Mouse (Mus musculus) right cerebral cortex, postnatal 10 days (tissue): Measurements from ENCODE around the gene Zfp64.
A peak's percentile ranks its signal among the peaks of the same experiment; 100 is the strongest.
"Not testable (repeated sequence)": the region's sequence is repeated elsewhere in the genome, so short reads cannot be mapped to it uniquely, and the experiment has no call there.

Experiments
- DNase-seq, 2 experiments: peaks; one replicate each; pipeline ENCODE4 v3.0.0; 2021; ENCODE audit warnings: low spot score in 2 of 2

Zfp64 gene

GRCm38 (mm10) chr2:168895531-168895930, 59.9 kb downstream of the Zfp64 start:
- no peak for DNase-seq

- DNase-seq: no peak
Observed at GRCm38 (mm10) chr2:168894738-168895137, 60.6 kb downstream of the Zfp64 start.

GRCm38 (mm10) chr2:168892057-168892456, 63.3 kb downstream of the Zfp64 start:
- DNase-seq: no peak

GRCm38 (mm10) chr2:168884641-168885040, 70.7 kb downstream of the Zfp64 start:
- DNase-seq: no peak

GRCm38 (mm10) chr2:168882997-168883396, 72.4 kb downstream of the Zfp64 start:
- DNase-seq: no peak

GRCm38 (mm10) chr2:168881927-168882326, 73.5 kb downstream of the Zfp64 start:
- no peak for DNase-seq

GRCm38 (mm10) chr2:168879573-168879972, 75.8 kb downstream of the Zfp64 start:
- DNase-seq: no peak

GRCm38 (mm10) chr2:168878708-168879107, 76.7 kb downstream of the Zfp64 start:
- no peak for DNase-seq

GRCm38 (mm10) chr2:168878158-168878557, 77.2 kb downstream of the Zfp64 start:
- no peak for DNase-seq

- DNase-seq: no peak
Observed at GRCm38 (mm10) chr2:168876631-168877030, 78.8 kb downstream of the Zfp64 start.

GRCm38 (mm10) chr2:168874498-168874897, 80.9 kb downstream of the Zfp64 start:
- peak; percentile 43 to 48 for DNase-seq

- DNase-seq: no peak
Observed at GRCm38 (mm10) chr2:168871767-168872511, 83.4 kb downstream of the Zfp64 start.

- no peak for DNase-seq
Observed at GRCm38 (mm10) chr2:168870480-168870879, 84.9 kb downstream of the Zfp64 start.

GRCm38 (mm10) chr2:168866942-168867341, 88.4 kb downstream of the Zfp64 start:
- DNase-seq: no peak

- no peak for DNase-seq
Observed at GRCm38 (mm10) chr2:168866436-168866835, 89.0 kb downstream of the Zfp64 start.

GRCm38 (mm10) chr2:168864905-168865304, 90.5 kb downstream of the Zfp64 start:
- DNase-seq: no peak

GRCm38 (mm10) chr2:168862694-168863093, 92.7 kb downstream of the Zfp64 start:
- DNase-seq: no peak

- no peak for DNase-seq
Observed at GRCm38 (mm10) chr2:168860922-168861740, 94.3 kb downstream of the Zfp64 start.

- no peak for DNase-seq
Observed at GRCm38 (mm10) chr2:168860032-168860691, 95.2 kb downstream of the Zfp64 start.

GRCm38 (mm10) chr2:168856638-168857037, 98.7 kb downstream of the Zfp64 start:
- DNase-seq: peak in 1 of 2 experiments; percentile 41

GRCm38 (mm10) chr2:168854777-168855176, 100.6 kb downstream of the Zfp64 start:
- DNase-seq: no peak

- DNase-seq: not testable (repeated sequence)
Observed at GRCm38 (mm10) chr2:168853869-168854268, 101.5 kb downstream of the Zfp64 start.
